Mouse (Mus musculus): ENCODE measurements around the gene Mrpl52. TPM values are rescaled to one million over a fixed set of nuclear protein-coding genes. Genes with fewer than 3 reads are reported as not detected.
A peak's percentile ranks its signal among the peaks of the same experiment; 100 is the strongest.

Mrpl52 gene
- total and polyA plus RNA-seq, 2 experiments from 2014 or later: 151 to 277 TPM

GRCm38 (mm10) chr14:54432837-54433830 lies 6.4 kb downstream of the Mrpl52 start:
- DNase-seq (peak; percentile 57), ATAC-seq (peak; percentile 44)
- Histone ChIP-seq H3K27ac (ENCODE audit: low read depth, low read length) (peak overlapping the region; percentile 85), H3K27me3 (ENCODE audit: insufficient read depth, low read length) (no peaks in the 10 kb centered on the region), H3K9me3 (ENCODE audit: low read length) (no peaks in the 10 kb centered on the region), H3K4me2 (ENCODE audit: low read depth) (peak overlapping the region; percentile 78), H3K9ac (peak overlapping the region; percentile 61), H3K36me3 (ENCODE audit: insufficient read depth) (peaks cover 8% of the 10 kb centered on the region), H3K4me1 (ENCODE audit: insufficient read depth) (no peaks in the 10 kb centered on the region), H3K4me3 (ENCODE audit: low read depth, low read length) (peak overlapping the region; percentile 58)
- TF ChIP-seq CTCF (IDR thresholded peaks at IDR 0.05; ENCODE audit: low read depth): no peak
- WGBS: 30% methylated on average over 17 of the region's 17 CpGs

- Histone ChIP-seq H3K4me1 (ENCODE audit: insufficient read depth) (no peaks in the 10 kb centered on the region), H3K27me3 (ENCODE audit: insufficient read depth, low read length) (no peaks in the 10 kb centered on the region), H3K27ac (ENCODE audit: low read depth, low read length) (peak overlapping the region; percentile 85; the same call in 1 of the 2 replicates), H3K36me3 (ENCODE audit: insufficient read depth) (peaks cover 15% of the 10 kb centered on the region), H3K4me2 (ENCODE audit: low read depth) (peak overlapping the region; percentile 78), H3K9ac (no peak overlapping the region), H3K4me3 (ENCODE audit: low read depth, low read length) (peak overlapping the region; percentile 58; the same call in 1 of the 2 replicates), H3K9me3 (ENCODE audit: low read length) (no peaks in the 10 kb centered on the region)
- ATAC-seq (no peak), DNase-seq (no peak)
- WGBS: 68% methylated on average over 12 of the region's 12 CpGs
- TF ChIP-seq CTCF (IDR thresholded peaks at IDR 0.05; ENCODE audit: low read depth): no peak
Measured at GRCm38 (mm10) chr14:54433941-54434531, 7.3 kb downstream of the Mrpl52 start.

- Histone ChIP-seq H3K9me3 (ENCODE audit: low read length) (no peaks in the 10 kb centered on the region), H3K27me3 (ENCODE audit: insufficient read depth, low read length) (no peaks in the 10 kb centered on the region), H3K36me3 (ENCODE audit: insufficient read depth) (peaks cover 7% of the 10 kb centered on the region; the same call in 1 of the 2 replicates), H3K4me2 (ENCODE audit: low read depth) (no peak overlapping the region), H3K27ac (ENCODE audit: low read depth, low read length) (no peak overlapping the region), H3K4me3 (ENCODE audit: low read depth, low read length) (no peak overlapping the region), H3K9ac (no peak overlapping the region), H3K4me1 (ENCODE audit: insufficient read depth) (no peaks in the 10 kb centered on the region)
- ATAC-seq: no peak
- WGBS: 87% methylated on average over 11 of the region's 11 CpGs
- no peak for DNase-seq
- no peak for TF ChIP-seq CTCF (IDR thresholded peaks at IDR 0.05; ENCODE audit: low read depth)
Measured at GRCm38 (mm10) chr14:54435194-54435918, 8.6 kb downstream of the Mrpl52 start.

GRCm38 (mm10) chr14:54439155-54439554 lies 12.4 kb downstream of the Mrpl52 start:
- ATAC-seq (no peak), DNase-seq (no peak)
- H3K36me3 ChIP-seq (ENCODE audit: insufficient read depth): peaks cover 7% of the 10 kb centered on the region; the same call in 1 of the 2 replicates
- H3K27ac ChIP-seq (ENCODE audit: low read depth, low read length): no peak overlapping the region
- no peak overlapping the region for H3K4me3 ChIP-seq (ENCODE audit: low read depth, low read length)
- WGBS: 81% methylated on average over 12 of the region's 12 CpGs
- H3K4me2 ChIP-seq (ENCODE audit: low read depth): no peak overlapping the region
- no peaks in the 10 kb centered on the region for H3K9me3 ChIP-seq (ENCODE audit: low read length)
- no peak for TF ChIP-seq CTCF (IDR thresholded peaks at IDR 0.05; ENCODE audit: low read depth)
- no peak overlapping the region for H3K9ac ChIP-seq
- H3K4me1 ChIP-seq (ENCODE audit: insufficient read depth): no peaks in the 10 kb centered on the region
- H3K27me3 ChIP-seq (ENCODE audit: insufficient read depth, low read length): no peaks in the 10 kb centered on the region

GRCm38 (mm10) chr14:54439610-54440009 lies 12.9 kb downstream of the Mrpl52 start:
- no peak for DNase-seq
- no peak for TF ChIP-seq CTCF (IDR thresholded peaks at IDR 0.05; ENCODE audit: low read depth)
- Histone ChIP-seq H3K9ac (no peak overlapping the region), H3K27me3 (ENCODE audit: insufficient read depth, low read length) (no peaks in the 10 kb centered on the region), H3K36me3 (ENCODE audit: insufficient read depth) (peaks cover 7% of the 10 kb centered on the region; the same call in 1 of the 2 replicates), H3K9me3 (ENCODE audit: low read length) (no peaks in the 10 kb centered on the region), H3K4me3 (ENCODE audit: low read depth, low read length) (no peak overlapping the region), H3K4me2 (ENCODE audit: low read depth) (no peak overlapping the region), H3K4me1 (ENCODE audit: insufficient read depth) (no peaks in the 10 kb centered on the region), H3K27ac (ENCODE audit: low read depth, low read length) (no peak overlapping the region)
- 47% methylated on average over 7 of the region's 7 CpGs for WGBS
- ATAC-seq: no peak

GRCm38 (mm10) chr14:54440538-54440937 lies 13.8 kb downstream of the Mrpl52 start:
- Histone ChIP-seq H3K4me1 (ENCODE audit: insufficient read depth) (no peaks in the 10 kb centered on the region), H3K9me3 (ENCODE audit: low read length) (no peaks in the 10 kb centered on the region), H3K36me3 (ENCODE audit: insufficient read depth) (peaks cover 7% of the 10 kb centered on the region; the same call in 1 of the 2 replicates), H3K9ac (no peak overlapping the region), H3K4me3 (ENCODE audit: low read depth, low read length) (no peak overlapping the region), H3K27me3 (ENCODE audit: insufficient read depth, low read length) (no peaks in the 10 kb centered on the region), H3K4me2 (ENCODE audit: low read depth) (no peak overlapping the region), H3K27ac (ENCODE audit: low read depth, low read length) (no peak overlapping the region)
- WGBS: 94% methylated on average over 14 of the region's 14 CpGs
- ATAC-seq (no peak), DNase-seq (no peak)
- TF ChIP-seq CTCF (IDR thresholded peaks at IDR 0.05; ENCODE audit: low read depth): no peak

Measured in forebrain, postnatal 0 days (tissue).